Mouse (Mus musculus) midbrain, embryonic 16.5 days (tissue): ENCODE data around the gene Tob2. TPM values are rescaled to one million over a fixed set of nuclear protein-coding genes. Genes with fewer than 3 reads are reported as not detected.

Experiments used
- ATAC-seq: fragments of 200-750 bp; cut with Nextera tagmentation; 2 replicates; pipeline ENCODE4 v1.8.0; 2017; ENCODE audit warnings: moderate TSS enrichment
- H3K27ac ChIP-seq: fragments of 300-500 bp; sonication (generic); 2 replicates; pipeline ENCODE4 v1.5.1; 2014; ENCODE audit warnings: mild to moderate bottlenecking, low read length, mixed read lengths
- H3K27me3 ChIP-seq: fragments of 300-500 bp; sonication (generic); 2 replicates; pipeline ENCODE4 v1.6.1; 2014; ENCODE audit warnings: low read depth, low read length, mixed read lengths; ENCODE audit not compliant: control insufficient read depth, insufficient read depth
- H3K36me3 ChIP-seq: fragments of 300-500 bp; sonication (generic); 2 replicates; pipeline ENCODE4 v1.6.1; 2014; ENCODE audit warnings: mild to moderate bottlenecking, low read length, moderate library complexity, mixed read lengths; ENCODE audit not compliant: control insufficient read depth, insufficient read depth
- H3K4me1 ChIP-seq: fragments of 300-500 bp; sonication (generic); 2 replicates; pipeline ENCODE4 v1.6.1; 2014; ENCODE audit warnings: mild to moderate bottlenecking, low read length, mixed read lengths; ENCODE audit not compliant: control insufficient read depth, insufficient read depth
- H3K4me2 ChIP-seq: fragments of 300-500 bp; sonication (generic); 2 replicates; pipeline ENCODE4 v1.6.1; 2014; ENCODE audit warnings: mild to moderate bottlenecking, low read length, mixed read lengths
- H3K4me3 ChIP-seq: fragments of 300-500 bp; sonication (generic); 2 replicates; pipeline ENCODE4 v1.5.1; 2014; ENCODE audit warnings: low read depth, mild to moderate bottlenecking, low read length, moderate library complexity, mixed read lengths
- H3K9ac ChIP-seq: fragments of 300-500 bp; sonication (generic); 2 replicates; pipeline ENCODE4 v1.6.1; 2014; ENCODE audit warnings: low read depth, low read length, mixed read lengths
- H3K9me3 ChIP-seq: fragments of 300-500 bp; sonication (generic); replicated peaks from 2 replicates; pipeline ENCODE4 v1.6.1; 2014; ENCODE audit warnings: mild to moderate bottlenecking, low read length, mixed read lengths; ENCODE audit not compliant: control insufficient read depth, poor library complexity, severe bottlenecking
- WGBS: fragments of 180-500 bp; shearing (Covaris S2); extraction: QIAGEN DNeasy Blood & Tissue Kit; methylation state at CpG from one replicate; pipeline ENCODE4 v1.1.7; 2014; 5-methylcytosine and 5-hydroxymethylcytosine counted together
- polyA plus RNA-seq: library from polyadenylated mRNA; unstranded; fragments of >200 nt; fragmentation: Nextera tagmentation; extraction: Ambion mirVana; gene quantifications from 2 replicates; pipeline ENCODE4 v1.2.1, GENCODE M21; 2015

Tob2 gene
- polyA plus RNA-seq, 1 experiment from 2014 or later = 17.1 TPM

DNA sequence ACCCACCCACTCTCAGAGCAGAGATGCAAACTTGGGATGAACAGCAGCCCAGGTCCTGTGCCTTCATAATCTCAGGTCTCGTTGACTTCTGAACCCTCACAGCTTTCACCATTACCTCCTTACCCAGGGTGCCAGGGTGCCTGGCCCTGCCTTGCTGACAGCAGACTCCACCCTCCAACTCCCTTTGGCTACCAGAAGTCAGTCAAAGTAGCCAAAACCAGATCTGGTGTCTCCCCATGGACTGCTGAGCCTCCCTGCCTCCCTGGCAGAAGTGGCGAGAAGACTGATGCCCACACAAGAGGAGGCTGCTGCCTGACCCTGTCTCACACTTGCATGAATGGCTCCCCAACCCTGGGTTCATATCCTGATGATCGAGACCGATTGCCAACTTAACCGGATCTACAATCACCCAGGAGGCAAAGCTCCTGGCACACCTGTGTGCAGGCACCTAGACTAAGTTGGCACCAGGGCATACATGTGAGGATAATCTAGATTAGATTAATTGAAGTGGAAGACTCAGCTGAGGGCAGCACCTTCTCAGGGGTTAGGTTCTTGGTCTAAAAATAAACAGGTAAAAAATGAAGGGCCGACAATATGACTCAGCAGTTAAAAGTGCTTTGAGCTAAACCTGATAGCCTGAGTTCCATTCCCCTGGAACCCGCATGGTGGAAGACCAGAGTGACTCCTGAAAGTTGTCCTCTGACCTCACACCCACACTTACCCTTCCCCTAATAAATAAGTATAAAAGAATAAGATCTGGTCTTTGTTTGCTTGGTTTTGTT lies 30.0 kb downstream of the Tob2 start:
- Histone ChIP-seq H3K4me2 (no peak overlapping the region), H3K27ac (no peak overlapping the region), H3K27me3 (no peaks in the 10 kb centered on the region), H3K36me3 (peaks cover 18% of the 10 kb centered on the region), H3K4me1 (peaks cover 3% of the 10 kb centered on the region; the same call in 1 of the 2 replicates), H3K9me3 (no peaks in the 10 kb centered on the region), H3K4me3 (no peak overlapping the region), H3K9ac (no peak overlapping the region)
- no peak for ATAC-seq
- WGBS = 90% methylated on average over 7 of the region's 7 CpGs

DNA sequence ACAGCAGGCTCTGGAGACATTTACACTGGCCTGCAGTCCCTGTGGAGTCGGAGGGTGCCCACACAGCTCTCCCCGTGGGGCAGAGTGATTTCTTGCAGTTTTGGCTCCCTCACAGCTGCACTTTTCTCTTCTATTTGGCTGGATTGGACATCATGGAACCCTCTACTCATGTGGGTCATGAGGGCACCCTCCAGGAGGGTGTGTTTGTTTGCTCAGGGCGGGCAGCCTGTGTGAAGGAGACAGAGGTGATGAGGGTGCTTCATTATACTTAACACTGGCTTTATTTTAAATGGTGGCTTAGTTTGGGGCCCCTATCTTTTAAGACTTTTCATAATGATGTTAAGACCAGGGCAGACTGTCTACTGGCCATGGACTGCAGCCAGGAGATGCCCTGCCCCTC lies 33.8 kb downstream of the Tob2 start:
- Histone ChIP-seq H3K4me2 (no peak overlapping the region), H3K36me3 (peaks cover 33% of the 10 kb centered on the region), H3K4me1 (no peaks in the 10 kb centered on the region), H3K9ac (no peak overlapping the region), H3K27me3 (no peaks in the 10 kb centered on the region), H3K4me3 (no peak overlapping the region), H3K9me3 (no peaks in the 10 kb centered on the region), H3K27ac (no peak overlapping the region)
- ATAC-seq = no peak
- 83% methylated on average over 3 of the region's 3 CpGs for WGBS

DNA sequence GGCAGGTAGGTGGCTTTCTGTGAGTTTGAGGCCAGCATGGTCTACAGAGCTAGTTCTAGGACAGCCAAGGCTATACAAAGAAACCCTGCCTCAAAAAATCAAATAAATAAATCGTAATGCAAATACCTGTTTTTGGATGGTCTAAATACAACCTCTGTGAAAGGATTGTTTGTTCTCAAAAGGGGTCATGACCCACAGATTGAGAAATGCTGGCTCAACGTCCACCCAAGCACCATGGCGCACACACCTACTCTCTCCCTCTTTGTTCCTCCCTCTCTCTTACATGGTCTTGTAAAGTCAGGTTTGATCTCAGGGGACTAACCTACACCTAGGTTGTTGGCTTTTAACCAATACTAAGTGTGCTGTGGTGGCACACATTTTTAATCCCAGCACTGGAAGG lies 36.0 kb downstream of the Tob2 start:
- Histone ChIP-seq H3K4me1 (no peaks in the 10 kb centered on the region), H3K27ac (no peak overlapping the region), H3K4me3 (no peak overlapping the region), H3K9ac (no peak overlapping the region), H3K27me3 (no peaks in the 10 kb centered on the region), H3K9me3 (no peaks in the 10 kb centered on the region), H3K36me3 (peaks cover 37% of the 10 kb centered on the region), H3K4me2 (no peak overlapping the region)
- 89% methylated on average over 3 of the region's 3 CpGs for WGBS
- ATAC-seq = no peak

GRCm38 (mm10) chr15:81818404-81818803 lies 40.2 kb downstream of the Tob2 start:
- Histone ChIP-seq H3K9ac (no peak overlapping the region), H3K36me3 (peaks cover 36% of the 10 kb centered on the region), H3K4me2 (no peak overlapping the region), H3K9me3 (no peaks in the 10 kb centered on the region), H3K27ac (no peak overlapping the region), H3K4me1 (peaks cover 4% of the 10 kb centered on the region), H3K27me3 (no peaks in the 10 kb centered on the region), H3K4me3 (no peak overlapping the region)
- WGBS = 90% methylated on average over 3 of the region's 3 CpGs
- ATAC-seq = no peak

- no peak for ATAC-seq
- no peak overlapping the region for H3K27ac ChIP-seq
- no peaks in the 10 kb centered on the region for H3K9me3 ChIP-seq
- H3K9ac ChIP-seq = no peak overlapping the region
- H3K36me3 ChIP-seq = peaks cover 24% of the 10 kb centered on the region
- H3K4me3 ChIP-seq = no peak overlapping the region
- 91% methylated on average over 12 of the region's 12 CpGs for WGBS
- peaks cover 25% of the 10 kb centered on the region for H3K4me1 ChIP-seq
- H3K4me2 ChIP-seq = no peak overlapping the region
- H3K27me3 ChIP-seq = no peaks in the 10 kb centered on the region
These were observed 43.8 kb downstream of the Tob2 start for GRCm38 (mm10) chr15:81814716-81815370.

- WGBS = 61% methylated on average over 5 of the region's 5 CpGs
- no peak overlapping the region for H3K27ac ChIP-seq
- H3K9me3 ChIP-seq = no peaks in the 10 kb centered on the region
- peaks cover 22% of the 10 kb centered on the region for H3K36me3 ChIP-seq
- H3K4me1 ChIP-seq = peaks cover 27% of the 10 kb centered on the region
- H3K4me3 ChIP-seq = no peak overlapping the region
- no peak overlapping the region for H3K4me2 ChIP-seq
- no peak for ATAC-seq
- H3K9ac ChIP-seq = no peak overlapping the region
- no peaks in the 10 kb centered on the region for H3K27me3 ChIP-seq
These were observed 44.5 kb downstream of the Tob2 start for GRCm38 (mm10) chr15:81813986-81814705.

GRCm38 (mm10) chr15:81812696-81813631 lies 45.6 kb downstream of the Tob2 start:
- Histone ChIP-seq H3K27me3 (no peaks in the 10 kb centered on the region), H3K4me3 (no peak overlapping the region; the same call in 1 of the 2 replicates), H3K4me1 (peaks cover 27% of the 10 kb centered on the region), H3K9ac (peak overlapping the region; percentile 65), H3K36me3 (peaks cover 19% of the 10 kb centered on the region), H3K27ac (no peak overlapping the region), H3K4me2 (peak overlapping the region; percentile 79), H3K9me3 (no peaks in the 10 kb centered on the region)
- ATAC-seq = no peak
- WGBS = 76% methylated on average over 7 of the region's 7 CpGs

DNA sequence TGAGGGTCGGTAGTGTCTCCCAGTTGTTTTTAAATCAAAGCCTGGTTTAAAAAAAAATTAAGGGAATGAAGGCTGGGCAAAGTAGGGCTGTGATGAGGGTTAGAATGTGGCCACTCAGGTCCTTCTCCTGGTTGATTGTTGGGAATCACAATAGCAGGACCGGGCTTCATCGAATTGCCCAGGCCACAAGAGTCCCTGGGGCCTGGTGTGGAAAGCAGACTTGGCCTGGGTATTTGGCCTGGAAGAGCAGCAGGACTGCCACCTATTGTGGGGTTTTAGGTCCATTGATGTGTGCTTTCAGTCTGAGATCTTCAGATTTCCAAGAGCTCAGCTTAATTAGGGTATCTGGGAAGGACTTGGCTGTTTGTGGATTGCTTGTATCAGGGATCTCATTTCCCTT lies 46.3 kb downstream of the Tob2 start:
- 36% methylated on average over 3 of the region's 3 CpGs for WGBS
- Histone ChIP-seq H3K27me3 (no peaks in the 10 kb centered on the region), H3K4me2 (peak overlapping the region; percentile 79), H3K36me3 (peaks cover 13% of the 10 kb centered on the region), H3K4me1 (peaks cover 27% of the 10 kb centered on the region), H3K9ac (peak overlapping the region; percentile 65), H3K27ac (no peak overlapping the region), H3K9me3 (no peaks in the 10 kb centered on the region), H3K4me3 (peak overlapping the region; percentile 49)
- ATAC-seq = no peak
